Mouse (Mus musculus) layer of hippocampus, adult 9-11 months (tissue): Measurements from ENCODE around the gene H2afx.
"Not testable (repeated sequence)": the region's sequence is repeated elsewhere in the genome, so short reads cannot be mapped to it uniquely, and the experiment has no call there.

ENCODE experiments used
- DNase-seq: peaks from one replicate; pipeline ENCODE4 v3.0.0; 2022

H2afx gene

DNA sequence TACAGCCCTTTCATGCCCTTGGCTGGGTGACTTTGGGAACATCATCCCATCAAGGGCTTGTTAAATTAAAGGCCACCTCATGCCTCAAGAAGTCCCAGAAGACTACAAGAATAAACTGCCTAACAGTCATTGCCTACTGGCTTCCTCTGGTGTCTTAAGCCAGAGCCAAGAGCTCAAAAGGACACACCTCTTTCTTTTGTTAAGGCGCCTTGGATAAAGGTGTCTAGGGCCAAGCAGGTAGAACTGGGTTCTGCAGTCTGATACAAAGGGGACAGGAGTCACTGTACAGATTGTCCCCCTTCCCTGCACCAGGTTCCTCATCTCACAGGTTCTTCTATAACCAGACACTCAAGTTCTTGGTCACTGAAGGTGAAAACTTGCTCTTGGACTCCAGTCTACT, 8.1 kb downstream of the H2afx start:
- no peak for DNase-seq

DNA sequence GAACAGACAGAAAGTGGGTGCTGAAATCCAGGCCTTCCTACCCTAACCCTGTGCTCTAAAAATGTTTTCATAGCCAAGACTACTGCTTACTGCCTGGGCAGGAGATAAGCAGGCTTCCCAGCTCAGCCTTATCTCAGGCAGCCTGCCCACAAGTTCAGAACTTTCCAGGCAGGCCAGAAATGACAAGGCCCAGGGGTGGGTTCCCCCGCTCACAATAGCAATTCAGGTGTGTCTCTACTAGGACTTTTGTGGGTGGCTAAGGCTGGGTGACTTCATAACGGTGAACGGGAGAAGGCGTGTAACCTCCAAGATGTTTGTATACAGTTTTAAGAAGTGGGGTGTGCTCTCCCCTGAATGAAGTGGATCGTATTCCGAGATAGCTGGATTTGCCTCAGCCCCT, 8.8 kb downstream of the H2afx start:
- no peak for DNase-seq

DNA sequence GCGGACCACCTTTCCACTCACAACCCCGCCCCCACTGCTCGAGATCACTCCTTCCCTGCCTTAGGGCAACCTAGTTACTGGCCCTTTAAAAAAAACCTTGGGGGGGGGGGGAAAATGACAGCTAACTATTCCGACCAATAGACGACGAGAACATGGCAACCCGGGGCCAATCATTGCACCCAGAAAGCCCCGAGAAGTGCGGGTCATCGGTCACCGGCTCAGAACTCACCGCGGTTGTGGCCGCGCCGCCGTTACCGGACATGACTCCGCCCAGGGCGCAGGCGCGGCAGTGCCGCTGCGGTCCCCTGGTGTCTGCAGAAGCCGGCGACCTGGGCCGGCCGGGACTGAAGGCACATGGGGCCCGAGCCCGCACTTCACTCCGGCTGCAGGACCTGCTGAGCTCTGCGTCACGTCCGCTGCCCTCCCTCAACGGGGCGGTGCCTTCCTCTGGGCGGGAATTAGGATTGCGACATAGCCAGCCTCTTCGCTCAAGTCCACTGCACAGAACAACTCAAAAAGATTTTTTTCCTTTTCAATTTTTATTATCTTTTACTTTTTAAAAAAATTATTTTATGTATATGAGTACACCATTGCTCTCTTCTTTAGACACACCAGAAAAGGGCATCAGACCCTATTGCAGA, 9.4 kb downstream of the H2afx start, which contains the start of gene Hmbs:
Gene Hmbs, minus strand, starts transcription at position 448 of the 641 bp plus-strand sequence.
- peak; percentile 90 for DNase-seq

DNA sequence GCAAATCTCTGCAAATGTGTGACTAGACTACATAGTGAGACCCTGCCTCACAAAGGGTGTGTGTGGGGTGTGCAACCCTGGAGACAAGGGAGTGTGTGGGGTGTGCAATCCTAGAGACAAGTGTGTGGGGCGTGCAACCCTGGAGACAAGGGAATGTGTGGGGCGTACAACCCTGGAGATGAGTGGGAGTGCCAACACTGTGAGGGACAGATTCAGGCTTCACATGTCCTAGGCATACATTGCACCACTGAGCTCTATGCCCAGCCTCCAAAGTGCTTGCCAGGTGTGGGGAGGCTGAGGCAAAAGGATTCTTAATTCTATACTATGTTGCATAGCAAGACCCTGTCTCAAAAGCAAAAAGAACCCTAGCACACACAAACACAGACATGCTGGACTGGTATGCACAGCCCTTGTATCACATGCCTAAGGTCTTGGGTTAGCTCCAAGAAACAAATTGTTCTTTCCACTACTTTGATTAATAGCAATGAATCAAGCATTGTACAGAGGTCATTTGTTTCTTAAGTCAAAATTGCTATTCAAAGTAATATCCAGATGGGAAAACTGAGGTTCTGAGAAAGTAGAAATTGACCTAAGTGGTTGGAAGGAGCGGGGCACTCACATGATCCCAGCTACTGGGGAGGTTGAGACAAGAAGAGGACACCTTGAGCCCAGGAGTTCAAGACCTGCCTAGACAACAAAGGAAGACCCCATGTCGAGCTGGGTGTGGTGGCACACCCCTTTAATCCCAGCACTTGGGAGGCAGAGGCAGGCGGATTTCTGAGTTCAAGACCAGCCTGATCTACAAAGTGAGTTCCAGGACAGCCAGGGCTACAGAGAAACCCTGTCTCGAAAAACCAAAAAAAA, 11.3 kb downstream of the H2afx start:
- DNase-seq: peak; percentile 64

DNA sequence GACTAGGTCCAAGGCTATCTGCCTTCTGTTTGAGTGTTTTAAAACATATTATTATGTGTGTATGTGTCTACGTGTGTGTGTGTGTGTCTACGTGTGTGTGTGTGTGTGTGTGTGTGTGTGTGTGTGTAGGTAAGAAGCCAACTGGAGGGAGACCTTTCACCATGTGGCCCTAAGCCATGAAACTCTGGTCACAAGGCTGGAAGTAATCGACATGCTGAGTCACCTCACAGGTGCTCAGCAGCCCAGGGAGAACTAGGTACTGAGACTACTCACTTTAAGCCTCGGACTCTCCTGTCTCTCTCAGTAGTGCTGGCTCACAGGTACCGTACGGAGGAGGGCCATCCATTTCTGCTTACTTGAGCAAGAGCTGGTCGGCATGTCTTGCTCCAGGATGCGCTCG, 12.7 kb downstream of the H2afx start:
- DNase-seq: no peak

DNA sequence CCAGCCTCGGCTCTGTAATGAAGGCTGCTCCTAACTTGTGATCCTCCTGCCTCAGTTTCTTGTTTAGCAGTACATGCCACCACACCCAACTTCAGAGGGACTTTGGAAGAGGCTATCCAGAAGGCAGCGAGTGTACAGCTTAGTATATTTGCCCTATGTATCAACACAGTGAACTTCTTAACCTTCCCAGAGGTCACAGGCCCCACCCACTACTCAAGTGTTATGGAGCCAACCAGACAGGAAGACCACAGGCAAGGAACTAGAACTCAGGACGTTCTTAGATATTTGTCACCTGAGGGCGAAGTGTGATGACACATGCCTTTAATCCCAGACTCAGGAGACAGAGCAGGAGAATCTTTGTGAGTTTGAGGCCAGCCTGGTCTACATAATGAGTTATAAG, 13.1 kb downstream of the H2afx start:
- no peak for DNase-seq

DNA sequence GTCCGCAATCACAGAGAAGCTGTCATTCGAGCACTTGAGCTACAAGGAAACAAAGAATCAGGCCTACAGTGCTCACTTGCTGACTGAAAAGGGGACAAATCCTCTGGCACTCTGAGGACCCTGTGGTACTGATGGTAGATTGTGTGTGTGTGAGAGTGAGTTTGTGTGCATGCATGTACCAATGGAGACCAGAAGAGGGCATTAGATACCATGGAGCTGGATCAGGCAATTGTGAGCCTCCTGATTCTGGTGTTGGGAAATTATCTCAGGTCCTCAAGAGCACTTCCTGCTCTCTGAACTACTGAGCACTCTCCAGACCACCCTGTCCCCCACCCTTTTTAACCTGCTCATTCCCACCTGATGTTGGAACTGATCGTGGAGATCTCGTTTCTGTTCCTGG, 14.1 kb downstream of the H2afx start:
- no peak for DNase-seq

DNA sequence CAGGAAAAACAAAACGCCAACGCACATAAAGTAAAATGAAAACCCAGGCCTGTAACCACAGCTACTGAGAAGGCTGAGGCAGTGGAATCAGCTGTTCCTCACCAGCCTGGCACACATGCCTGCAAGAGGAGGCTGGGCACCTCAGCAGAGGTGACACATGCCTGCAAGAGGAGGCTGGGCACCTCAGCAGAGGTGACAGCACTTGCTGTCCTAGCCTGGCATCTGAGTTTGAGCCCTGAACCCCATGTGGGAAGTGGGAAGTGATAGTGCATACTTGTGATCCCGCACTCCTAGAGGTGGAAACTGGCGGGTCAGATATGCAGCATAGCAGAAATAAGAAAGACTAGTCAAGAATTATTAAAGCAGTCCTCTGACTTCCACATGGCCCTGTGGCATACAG, 16.9 kb downstream of the H2afx start:
- DNase-seq: peak; percentile 45

DNA sequence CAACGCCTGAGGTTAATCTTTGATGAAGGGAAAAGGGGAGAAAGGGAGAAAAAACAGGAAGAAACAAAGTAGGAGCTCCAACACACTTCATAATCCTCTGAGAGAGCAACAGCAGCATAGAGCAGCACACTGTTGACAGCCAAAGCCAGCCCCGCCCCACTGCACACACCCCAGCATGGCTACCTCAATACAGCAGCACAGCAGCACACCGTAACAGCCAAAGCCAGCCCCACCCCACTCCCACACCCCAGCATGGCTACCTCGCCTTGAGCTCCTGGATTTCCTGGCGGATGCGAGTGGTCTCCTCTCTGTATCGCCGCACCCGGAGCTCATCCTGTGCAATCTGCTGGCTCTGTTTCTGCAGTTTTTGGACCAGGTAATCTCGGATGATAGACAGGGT, 17.8 kb downstream of the H2afx start:
- DNase-seq: no peak

DNA sequence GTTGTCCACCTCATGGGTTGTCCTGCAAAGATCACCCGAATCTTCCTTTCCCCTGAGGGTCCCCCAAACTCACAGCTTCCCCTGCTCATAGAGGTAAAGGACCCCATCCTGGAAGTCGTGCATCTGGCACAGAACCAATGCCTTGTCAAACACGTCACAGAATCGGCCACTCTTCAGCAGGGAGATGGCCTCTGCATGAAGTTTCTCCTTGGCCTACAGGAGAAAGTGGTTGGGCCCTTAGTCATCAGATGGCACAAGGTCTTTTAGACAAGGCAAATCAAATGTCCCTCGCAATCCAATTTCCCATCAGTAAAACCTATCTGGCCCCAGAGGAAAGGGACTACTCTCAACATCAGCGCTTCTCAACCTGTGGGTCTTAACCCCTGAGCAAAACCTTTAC, 18.6 kb downstream of the H2afx start:
- DNase-seq: no peak

DNA sequence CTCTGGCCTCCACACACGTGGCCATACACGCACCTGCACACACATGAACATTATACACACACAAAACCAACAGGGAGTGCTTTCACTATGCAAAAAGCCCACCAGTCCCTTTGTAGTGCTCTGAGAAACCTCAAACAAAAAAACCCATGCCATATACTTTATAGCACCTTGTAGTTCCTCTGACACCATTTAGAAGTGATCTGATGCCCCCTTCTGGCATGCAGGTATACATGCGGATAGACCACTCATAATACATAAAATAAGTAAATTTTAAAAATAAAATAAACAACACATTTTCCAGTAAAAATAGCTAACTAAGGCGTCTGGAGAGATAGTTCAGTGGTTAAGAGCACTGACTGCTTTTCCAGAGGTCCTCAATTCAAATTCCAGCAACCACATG, 22.7 kb downstream of the H2afx start:
- no peak for DNase-seq

DNA sequence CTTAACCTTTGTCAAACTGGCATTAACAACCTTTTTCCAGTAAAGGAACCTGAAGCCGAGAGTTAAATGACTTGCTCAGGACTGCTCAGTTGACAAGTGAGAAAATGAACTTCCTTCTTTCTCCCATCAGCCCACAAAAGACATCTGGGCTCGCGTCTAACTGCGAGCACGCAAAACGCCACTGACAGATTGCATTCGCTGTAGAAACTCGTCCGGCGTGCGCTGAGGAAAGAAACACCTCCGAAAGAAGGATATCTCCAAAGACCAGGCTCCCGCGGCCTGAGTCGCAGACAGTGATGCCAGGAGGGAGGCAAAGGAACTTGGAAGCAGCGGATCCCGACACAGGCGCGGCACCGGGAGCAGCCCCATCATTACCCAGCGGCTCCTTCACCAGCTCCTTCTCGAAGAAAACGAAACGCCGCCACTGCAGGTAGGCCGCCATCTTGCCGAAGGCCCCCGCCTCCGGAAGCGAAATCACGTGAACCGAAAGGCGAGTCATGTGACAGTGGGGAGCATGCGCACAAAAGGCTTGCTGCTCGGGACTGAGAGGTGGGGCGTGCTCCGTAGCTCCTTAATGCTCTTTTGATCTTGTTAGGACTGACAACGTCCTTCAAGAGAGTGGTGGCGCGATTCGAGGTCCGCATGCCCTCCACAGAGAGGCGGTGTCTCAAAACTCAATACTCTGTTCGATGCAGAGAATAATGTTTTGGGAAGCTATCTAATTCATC, 26.9 kb downstream of the H2afx start, which contains the start of gene Vps11:
Gene Vps11, minus strand, starts transcription at position 481 of the 728 bp plus-strand sequence.
- DNase-seq: peak; percentile 93

DNA sequence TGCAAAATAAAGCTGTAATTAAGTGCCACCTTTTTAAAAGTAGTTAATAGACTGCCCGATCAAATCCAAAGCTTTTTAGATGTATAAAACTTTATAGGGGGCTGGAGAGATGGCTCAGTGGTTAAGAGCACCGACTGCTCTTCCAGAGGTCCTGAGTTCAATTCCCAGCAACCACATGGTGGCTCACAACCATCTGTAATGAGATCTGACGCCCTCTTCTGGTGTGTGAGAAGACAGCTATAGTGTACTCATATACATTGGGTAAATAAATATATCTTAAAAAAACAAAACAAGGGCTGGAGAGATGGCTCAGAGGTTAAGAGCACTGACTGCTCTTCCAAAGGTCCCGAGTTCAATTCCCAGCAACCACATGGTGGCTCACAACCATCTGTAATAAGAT, 27.4 kb downstream of the H2afx start:
- not testable (repeated sequence) for DNase-seq

DNA sequence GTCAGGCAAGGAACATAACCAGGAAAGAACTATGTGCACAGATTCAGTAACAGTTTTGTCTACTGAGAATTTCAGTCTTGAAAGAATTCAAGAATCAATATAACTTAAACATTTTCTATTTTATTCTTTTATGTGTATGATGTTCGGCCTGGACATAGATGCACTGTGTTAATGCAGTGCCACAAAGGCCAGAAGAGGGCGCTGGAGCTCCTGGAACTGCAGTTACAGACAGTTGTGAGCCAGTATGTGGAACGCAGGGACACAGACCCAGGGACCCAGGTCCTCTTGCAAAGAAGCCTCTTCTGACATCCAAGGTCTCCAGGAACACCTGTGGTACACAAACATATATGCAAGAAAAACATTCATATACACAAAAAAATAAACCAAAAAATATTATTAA, 30.0 kb downstream of the H2afx start:
- no peak for DNase-seq

DNA sequence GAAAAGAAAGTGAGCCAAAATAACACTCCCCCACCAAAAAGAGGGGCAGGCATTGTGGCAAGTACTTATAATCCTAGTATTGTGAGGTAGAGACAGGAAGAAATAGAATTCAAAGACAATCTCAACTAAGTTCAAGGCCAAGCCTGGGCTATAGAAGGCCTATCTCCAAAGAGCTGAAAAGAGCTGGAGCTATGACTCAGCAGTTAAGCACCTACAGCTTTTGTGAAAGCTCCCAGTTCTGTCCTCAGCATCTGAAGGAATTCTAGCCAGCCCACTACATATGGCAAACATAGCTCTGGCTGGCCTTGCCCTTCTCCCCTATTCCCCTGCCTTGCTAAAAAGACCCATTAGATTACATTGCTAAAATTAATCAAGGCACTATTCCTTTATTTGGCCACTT, 38.9 kb downstream of the H2afx start:
- DNase-seq: no peak

DNA sequence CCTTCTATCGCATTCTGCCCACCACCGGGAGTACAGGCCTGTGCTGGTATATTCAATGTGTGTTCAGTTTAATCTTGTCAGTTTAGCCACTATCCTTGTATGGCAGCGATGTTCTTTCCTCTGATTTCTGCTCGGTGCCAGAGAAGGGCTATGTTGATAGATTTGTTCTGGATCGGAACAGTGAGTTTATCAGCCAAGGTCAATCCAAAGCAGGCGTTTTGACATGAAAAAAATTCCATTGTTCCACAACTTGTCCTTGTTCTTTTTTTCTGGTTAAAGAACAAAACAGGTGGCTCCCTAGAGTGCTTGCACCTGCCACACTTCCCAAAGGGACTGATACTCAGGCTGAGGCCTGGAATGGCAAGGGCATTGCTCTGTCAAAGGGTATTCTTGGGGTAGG, 41.6 kb downstream of the H2afx start:
- DNase-seq: no peak

DNA sequence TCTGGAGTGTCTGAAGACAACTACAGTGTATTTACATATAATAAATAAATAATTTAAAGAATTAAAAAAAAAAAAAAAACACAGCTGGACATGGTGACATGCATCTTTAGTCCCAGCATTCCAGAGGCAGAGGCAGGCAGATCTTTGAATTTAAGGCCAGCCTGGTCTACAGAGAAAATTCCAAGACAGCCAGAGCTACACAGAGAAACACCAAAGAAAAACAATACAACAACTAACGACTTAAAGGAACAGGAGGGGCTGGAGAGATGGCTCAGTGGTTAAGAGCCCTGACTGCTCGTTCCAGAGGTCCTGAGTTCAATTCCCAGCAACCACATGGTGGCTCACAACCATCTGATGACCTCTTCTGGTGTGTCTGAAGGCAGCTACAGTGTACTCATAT, 42.8 kb downstream of the H2afx start:
- not testable (repeated sequence) for DNase-seq

DNA sequence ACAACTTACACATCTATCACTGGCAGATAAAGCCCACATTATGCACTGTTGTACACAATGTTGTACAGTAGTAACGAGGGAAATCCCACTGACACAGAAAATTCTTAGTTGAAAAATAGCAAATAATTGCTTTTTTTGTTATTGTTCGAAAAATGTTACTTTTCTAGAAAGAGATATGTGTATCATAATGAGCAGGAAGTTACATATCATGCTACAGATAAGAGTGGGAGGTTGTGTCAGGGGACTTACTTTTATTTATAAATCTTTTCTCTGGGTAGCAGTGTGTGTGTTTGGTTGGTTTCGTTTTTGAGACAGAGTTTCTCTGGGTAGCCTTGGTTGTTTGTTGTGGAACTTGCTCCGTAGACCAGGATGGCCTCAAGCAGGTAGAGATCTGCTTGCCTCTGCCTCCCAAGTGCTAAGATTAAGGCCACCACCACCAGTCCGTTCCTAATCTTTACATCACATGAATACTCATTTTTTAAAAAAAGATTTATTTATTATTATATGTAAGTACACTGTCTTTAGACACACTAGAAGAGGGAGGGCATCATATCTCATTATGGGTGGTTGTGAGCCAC, 43.7 kb downstream of the H2afx start:
- DNase-seq: no peak

DNA sequence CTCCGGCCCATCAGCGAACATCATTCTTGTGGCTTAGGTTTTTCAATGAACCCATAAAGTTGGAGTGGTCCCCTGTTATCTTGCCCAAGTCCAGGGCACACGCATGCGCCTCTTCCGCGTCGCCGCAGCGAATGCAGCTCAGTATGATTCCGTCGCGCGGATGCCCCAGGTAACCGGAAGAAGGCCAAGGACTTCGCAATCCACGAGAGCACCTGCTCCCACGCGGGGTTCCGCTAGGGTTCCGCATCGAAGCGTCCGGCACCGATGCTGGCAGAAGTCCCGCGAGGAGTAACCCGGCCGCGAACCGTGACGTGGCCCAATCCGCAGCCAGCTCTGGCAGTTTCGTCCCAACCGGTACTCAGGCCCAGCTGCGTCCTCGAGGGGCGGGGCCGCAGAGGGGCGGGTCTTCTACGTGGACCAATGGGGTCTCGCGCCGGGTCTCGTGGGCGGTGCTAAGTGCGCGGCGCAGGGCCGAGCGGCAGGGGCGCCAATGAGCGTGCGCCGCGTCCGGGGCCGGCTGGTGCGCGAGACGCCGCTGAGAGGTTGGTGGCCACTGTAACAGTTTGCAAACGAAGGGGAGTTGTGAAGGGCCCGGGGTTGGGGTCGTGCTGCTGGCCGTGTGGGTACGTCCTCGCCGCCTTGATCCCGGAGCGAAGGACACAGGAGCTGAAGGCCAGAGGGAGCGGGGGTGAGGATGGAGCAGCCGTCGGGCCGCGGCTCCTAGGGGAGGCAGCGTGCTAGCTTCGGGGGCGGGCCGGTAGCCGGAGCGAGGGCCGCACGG, 44.8 kb downstream of the H2afx start, which contains the start of gene Hyou1:
Gene Hyou1, plus strand, starts transcription at position 437 of the 781 bp plus-strand sequence.
- peak; percentile 99 for DNase-seq

DNA sequence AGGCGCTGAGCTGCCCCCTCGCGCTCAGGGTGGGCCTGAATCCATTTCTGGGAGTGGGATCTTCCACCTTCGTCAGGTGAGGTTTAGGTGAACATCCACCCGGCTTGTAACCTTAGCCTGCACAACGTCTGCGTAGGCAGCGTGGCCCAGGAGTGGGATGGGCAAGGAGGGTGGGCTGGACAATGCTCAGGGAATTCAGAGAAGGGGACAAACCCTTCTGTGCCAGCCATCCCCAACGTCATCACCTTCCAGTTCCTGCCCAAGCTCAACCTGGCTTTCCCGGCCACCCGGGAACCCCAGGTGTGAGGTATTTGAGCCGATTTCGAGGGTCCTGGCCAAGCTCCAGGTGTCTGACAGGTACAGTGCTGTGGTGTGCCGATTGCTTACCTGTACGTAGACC, 45.4 kb downstream of the H2afx start:
- peak; percentile 37 for DNase-seq

DNA sequence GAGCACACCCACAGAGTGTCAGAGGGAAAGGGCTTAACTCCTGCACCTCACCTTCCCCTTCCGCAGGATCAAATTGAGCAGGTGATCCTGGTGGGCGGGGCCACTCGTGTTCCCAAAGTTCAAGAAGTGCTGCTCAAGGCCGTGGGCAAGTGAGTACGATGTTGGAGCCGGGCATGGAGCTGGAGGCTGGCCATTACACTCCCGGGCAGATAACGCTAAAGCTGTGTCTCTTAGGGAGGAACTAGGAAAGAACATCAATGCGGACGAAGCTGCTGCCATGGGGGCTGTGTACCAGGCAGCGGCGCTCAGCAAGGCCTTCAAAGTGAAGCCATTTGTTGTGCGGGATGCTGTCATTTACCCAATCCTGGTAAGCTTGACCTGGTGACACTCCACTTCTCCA, 50.1 kb downstream of the H2afx start:
- no peak for DNase-seq
